Mouse (Mus musculus) kidney, postnatal 4 days (tissue): Measurements from ENCODE around the gene Nufip2.
A peak's percentile ranks its signal among the peaks of the same experiment; 100 is the strongest.
"Not testable (repeated sequence)": the region's sequence is repeated elsewhere in the genome, so short reads cannot be mapped to it uniquely, and the experiment has no call there.

Source experiments
- DNase-seq, 2 experiments: peaks; one replicate each; pipeline ENCODE4 v3.0.0; 2021; ENCODE audit warnings: mixed read lengths in 2 of 2

The Nufip2 gene

DNA sequence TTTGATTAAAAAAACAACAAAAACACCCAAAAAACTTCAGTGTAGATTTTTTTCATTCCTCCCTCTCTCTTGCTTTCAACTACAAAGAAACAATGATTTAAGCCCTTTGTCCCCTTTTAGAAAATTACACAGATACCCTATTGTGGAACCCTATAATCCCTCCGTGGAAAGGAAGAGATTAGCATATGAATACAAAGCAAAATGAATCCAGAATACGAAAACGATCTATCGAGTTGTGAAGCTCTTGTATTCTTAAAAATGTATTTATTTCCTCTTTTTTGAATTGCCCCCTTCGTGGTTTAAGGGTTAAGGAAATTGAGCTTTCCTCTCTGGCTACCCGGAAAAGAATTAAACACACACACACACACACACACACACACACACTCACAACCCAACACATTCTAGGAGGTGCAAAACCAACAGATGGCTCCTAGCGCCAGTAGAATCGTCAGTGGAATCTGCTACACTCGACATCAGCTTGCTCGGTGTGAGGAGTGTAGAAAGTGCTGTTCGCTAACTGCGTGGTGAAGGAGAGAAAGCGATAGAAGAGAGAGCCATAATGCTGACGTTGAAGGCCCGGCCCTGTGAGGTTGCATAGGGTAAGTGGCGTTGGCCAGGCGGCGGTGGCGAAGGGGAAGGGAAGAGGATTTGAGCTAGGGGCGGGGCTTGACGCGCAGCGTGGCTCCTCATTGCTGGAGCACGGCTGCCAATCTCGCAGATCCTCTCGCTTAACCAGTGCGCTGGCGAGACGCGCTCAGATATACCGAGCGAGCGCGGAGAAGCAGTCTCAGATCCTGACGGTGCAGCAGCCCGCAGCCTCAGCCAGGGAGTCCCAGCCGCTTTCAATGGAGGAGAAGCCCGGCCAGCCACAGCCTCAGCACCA lies at the start of gene Nufip2:
TSS of gene Nufip2 (plus strand) at position 773 of the 883 bp plus-strand sequence.
- DNase-seq: peak; percentile 99 to 100

- no peak for DNase-seq
Observed at GRCm38 (mm10) chr11:77641390-77641789, 44.6 kb upstream of the Nufip2 start.

DNA sequence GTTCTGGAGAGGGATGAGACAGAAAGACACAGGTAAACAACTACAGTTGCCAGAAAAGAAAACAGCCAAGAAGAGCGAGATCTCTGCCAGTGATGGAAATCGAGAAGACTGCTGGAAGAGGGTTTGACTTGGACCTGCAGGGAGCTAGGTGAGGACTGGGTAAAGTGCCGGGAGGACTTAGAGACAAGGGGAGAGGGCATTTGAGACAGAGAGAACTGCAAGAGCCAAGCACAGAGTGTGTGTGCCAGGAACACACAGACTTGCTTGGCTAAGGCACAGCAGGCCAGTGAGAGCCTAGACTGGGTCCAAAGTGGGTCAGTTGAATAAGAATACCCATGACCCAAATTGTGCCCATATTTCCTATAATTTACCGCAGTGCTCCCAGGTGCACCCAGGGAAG lies 40.5 kb upstream of the Nufip2 start:
- no peak for DNase-seq

- DNase-seq: no peak
Observed at GRCm38 (mm10) chr11:77648878-77649277, 37.1 kb upstream of the Nufip2 start.

DNA sequence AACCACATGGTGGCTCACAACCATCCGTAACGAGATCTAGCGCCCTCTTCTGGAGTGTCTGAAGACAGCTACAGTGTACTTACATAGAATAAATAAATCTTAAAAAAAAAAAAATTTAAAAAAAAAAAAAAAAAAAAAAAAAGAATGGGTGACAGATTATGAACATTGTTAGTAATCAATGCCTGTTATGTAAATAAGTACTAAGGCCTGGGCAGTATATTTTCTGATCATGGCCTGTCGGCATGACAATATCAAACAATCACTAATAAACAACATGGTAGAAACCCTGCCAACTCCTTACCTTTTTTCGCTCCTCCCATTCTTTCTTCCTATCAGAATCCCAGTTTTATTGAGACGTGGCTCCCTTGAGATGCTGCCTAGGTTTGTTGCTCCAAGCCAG lies 33.5 kb upstream of the Nufip2 start:
- DNase-seq: no peak

- DNase-seq: not testable (repeated sequence)
Observed at GRCm38 (mm10) chr11:77653406-77654190, 32.4 kb upstream of the Nufip2 start.

DNA sequence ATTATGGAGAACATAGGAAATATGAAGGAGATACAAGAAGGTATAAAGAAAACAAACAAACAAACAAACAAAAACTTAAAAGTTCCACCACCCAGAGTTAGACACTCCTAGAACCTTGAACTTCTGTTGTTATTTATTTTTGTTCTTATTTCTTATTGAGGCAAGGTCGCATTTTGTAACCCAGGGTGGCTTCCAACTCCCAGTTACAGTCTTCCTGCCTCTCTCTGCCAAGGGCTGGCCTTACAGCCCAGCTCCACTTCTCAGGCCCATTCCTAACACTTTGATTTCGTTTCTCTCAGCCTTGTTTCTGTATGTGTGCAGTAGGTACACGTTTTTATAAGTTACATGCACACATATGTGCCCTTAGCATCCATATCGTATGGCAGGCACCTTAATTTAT lies 26.0 kb upstream of the Nufip2 start:
- no peak for DNase-seq

- no peak for DNase-seq
Observed at GRCm38 (mm10) chr11:77663639-77664038, 22.3 kb upstream of the Nufip2 start.

DNA sequence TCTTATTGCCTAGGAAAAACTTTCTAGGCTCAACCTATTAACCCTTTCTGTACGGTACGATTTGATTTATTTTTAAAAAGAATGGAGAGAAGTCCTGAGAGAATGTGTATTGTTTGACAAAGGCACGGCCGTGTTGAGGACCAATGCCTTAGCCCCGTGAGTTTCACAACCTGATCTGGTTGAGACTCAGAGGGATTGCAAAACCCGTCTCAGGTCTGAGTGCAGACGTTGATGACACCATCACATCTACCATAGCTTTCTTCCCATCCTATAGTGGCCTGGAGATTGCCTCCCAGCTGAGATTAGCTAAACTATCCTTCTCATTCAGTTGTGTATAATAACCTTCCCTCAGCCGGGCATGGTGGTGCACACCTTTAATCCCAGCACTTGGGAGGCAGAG lies 21.9 kb upstream of the Nufip2 start:
- no peak for DNase-seq

- not testable (repeated sequence) for DNase-seq
Observed at GRCm38 (mm10) chr11:77665384-77665783, 20.6 kb upstream of the Nufip2 start.

GRCm38 (mm10) chr11:77666766-77667165 lies 19.2 kb upstream of the Nufip2 start:
- not testable (repeated sequence) for DNase-seq

DNA sequence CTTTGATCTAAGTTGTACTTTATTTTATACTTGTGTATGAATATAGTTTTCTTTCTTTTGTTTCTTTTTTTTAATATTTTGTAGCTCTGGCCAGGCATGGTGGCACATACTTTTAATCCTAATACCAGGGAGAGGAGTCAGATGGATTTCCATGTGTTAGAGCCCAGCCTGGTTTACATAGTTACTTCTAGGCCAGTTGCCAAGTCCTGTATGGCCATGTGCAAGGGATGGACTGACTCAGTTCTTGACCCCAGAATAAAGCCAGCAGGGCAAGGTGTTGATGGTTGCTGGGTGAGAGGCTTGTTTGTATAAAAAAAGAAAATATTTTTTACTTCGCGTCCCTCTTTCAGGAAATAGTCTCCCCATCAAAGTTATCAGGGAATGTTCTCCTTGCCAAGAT lies 13.2 kb upstream of the Nufip2 start:
- DNase-seq: no peak

- no peak for DNase-seq
Observed at GRCm38 (mm10) chr11:77673428-77673991, 12.4 kb upstream of the Nufip2 start.

DNA sequence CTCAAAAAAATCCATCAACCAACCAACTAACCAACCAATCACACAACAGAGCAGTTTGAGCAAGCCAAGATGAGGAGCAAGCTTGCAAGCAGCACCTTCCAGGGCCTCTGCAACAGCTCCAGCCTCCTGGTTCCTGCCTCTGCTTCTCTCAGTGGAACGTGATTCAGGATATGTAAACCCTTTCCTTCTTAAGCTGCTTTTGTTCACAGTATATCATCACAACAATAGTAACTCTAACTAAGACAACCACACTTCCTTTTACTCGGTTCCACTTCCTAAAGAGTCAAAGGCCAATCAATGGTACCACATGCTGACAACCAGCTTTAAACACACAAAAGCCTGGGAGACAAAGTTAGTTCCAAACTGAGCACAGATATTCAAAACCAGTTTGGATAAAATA lies 5.9 kb upstream of the Nufip2 start:
- no peak for DNase-seq

- DNase-seq: no peak
Observed at GRCm38 (mm10) chr11:77684896-77685295, 1.1 kb upstream of the Nufip2 start.

DNA sequence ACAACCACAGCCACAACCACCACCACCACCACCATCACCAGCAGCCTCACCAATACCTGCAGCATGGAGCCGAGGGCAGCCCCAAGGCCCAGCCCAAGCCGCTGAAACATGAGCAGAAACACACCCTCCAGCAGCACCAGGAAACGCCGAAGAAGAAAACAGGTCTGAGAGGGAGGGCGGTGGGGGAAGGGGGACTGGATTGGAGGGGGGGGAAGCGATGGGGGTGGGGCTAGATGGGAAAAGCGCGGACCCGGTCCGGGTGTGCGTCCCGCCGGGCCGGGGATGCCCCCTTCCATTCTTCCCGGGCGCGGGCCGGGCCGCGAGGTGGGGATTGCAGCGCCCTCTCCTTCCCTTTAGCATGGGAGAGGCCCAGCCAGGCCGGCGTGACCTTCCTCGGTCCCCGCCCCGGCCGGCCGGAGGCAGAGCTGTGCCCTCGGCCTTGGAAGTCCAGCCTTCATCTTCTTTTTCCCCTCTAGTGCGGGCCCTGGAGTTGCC lies 438 bp downstream of the Nufip2 start:
- DNase-seq: peak in 1 of 2 experiments; percentile 56

DNA sequence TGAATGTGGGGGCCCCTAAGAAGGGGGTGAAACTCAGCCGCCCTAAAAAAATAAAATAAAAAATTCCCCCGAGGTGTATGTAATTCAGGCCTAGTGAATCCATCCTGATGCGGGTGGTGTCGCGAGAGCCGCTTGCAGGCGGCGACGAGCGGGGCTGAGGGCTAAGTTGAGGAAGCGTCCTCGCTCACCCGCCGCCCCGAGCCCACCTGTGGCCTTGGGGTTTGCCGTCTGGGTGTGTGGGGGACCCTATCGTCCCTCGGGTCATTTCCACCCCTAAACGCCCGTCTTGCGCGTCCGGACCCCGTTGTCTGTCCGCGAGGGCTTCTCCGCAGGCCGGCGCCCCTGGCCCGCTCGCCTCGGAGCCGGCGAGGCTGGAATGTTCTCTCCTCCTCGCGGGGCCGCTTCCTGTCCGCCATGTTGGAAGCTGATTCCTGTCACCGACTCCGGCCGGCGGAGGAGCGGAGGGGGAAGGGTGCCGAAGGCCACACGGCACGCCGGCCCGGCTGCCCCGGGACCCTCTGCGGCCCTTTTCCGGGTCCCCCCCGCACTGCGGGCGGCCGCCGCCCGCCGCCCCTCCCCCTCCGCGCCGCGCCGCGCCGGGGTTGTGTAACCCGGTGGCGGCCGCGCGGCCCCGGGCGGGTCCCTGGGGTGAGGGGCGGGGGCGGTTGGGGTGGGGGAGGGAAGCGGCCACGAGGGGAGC lies 1.0 kb downstream of the Nufip2 start:
- peak; percentile 78 to 88 for DNase-seq

DNA sequence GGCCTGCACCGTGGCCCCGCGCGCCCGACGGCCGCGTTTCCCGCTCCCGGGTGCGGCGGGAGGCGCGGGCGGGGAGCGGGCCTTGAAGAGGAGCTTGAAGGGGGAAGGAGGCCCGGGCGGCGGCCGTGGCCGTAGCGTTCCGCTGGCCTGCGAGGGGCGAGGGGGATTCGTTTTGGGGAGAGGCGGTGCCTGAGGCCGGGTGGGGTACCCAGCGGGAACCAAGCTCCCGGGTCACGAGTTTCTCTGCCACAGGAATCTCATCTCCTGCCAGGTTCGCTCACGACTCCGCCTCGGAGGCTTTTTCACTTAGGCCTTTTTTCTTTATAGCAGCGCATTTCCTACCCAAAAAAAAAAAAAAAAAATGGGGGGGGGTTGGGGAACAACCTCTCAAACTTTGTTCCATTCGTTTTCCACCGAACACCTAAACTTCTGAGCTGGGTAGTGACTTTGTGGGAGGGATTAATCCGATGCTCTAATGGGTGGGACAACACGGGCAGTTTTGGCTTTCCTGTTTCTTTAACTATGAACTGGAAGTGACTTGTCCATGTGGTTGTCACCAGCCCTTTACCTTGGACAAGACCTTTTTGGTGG lies 1.7 kb downstream of the Nufip2 start:
- peak; percentile 53 to 68 for DNase-seq

- DNase-seq: no peak
Observed at GRCm38 (mm10) chr11:77693026-77693425, 7.1 kb downstream of the Nufip2 start.

DNA sequence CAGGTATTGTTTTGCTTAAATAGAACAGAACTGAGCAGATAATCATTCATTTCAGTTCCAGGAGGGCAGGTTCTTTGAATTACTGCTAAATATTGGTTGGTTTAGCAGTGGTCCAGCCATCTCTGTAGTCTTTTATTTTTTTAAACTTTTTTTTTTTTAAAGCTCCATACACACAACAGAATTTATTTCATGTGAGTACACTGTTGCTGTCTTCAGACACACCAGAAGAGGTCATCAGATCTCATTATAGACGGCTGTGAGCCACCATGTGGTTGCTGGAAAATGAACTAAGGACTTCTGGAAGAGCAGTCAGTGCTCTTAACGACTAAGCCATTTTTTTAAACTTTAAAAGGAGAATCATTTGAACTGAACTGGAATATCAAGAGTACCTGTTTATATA lies 11.3 kb downstream of the Nufip2 start:
- no peak for DNase-seq

- DNase-seq: no peak
Observed at GRCm38 (mm10) chr11:77705920-77706319, 20.0 kb downstream of the Nufip2 start.

DNA sequence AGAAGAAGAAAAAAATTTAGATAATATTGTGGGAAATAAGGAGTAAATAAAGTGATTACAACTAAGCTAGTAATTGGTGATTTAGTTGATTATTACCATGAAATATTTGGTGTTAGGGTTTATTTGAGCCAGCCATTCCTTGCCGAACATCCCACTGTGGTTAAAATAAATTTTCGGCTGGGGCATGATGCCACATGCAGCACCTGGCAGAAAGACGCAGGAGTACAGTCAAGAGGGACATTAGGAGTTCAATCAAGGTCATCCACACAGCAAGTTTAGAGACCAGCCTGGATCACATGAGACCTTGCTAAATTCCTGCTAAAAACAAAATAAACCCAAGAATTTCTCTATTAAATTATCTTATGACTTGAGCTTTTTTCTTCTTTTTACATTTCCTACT lies 23.1 kb downstream of the Nufip2 start:
- no peak for DNase-seq
